Mouse (Mus musculus): ENCODE measurements around the gene Proca1.

The Proca1 gene

DNA sequence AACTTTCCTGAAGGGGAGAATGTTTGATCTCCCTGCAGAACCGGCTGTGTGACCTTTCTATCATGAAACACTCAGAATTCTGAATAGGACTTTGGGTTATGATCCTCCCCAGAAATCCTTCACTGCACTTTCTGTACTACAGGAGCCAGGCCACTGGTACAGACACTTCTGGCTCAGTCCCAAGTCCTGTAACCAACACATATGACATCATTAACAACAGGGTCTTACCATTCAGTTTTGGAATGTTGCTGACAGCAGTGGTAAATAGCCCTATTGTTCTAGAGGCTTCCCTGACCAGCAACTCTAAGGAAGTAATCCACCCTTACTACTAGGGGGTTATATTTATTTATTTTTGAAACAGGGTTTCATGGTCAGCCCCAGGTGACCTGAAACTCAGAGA, at the start of gene Proca1:
TSS of gene Proca1 (plus strand) at position 280 of the 400 bp plus-strand sequence.
- DNase-seq, result no peak

DNA sequence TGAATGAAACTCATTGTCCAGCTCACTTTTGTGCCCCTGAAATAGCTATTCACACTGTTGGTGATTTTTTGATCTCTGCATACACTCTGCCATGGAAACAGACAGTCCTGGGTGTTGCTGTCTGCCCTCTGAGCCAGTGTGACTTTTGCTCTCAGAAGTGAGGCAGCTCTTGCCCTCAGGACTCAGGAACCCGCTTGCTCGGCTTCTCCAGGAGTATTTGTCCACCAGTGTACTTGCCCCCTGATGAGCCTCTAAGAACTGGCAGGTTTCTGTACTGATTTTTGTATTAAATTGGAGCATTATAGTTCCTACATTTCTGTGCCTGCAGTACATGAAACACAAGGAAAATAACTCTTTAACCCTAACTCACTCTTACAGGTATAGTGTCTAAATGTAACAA, 49.7 kb upstream of the Proca1 start:
- DNase-seq, result no peak

DNA sequence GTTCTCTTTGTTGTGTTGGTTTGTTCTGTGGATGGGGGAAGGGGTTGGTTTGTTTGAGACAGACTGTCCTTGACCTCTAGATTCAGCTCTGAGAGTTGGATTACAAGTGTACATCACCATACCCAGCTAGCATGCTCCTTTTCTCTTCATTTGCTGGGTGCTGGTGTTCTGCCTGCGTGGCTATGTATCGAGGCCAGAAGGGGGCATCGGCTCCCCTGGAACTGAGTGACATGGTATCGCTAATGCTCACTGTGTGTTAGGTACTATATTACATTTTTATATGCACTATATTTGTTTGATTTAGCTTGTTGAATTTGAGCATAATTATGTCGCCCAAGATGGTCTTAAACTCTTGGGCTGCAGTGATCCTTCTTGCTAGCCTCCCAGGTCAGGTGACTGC, 47.0 kb upstream of the Proca1 start:
- DNase-seq, result no peak

DNA sequence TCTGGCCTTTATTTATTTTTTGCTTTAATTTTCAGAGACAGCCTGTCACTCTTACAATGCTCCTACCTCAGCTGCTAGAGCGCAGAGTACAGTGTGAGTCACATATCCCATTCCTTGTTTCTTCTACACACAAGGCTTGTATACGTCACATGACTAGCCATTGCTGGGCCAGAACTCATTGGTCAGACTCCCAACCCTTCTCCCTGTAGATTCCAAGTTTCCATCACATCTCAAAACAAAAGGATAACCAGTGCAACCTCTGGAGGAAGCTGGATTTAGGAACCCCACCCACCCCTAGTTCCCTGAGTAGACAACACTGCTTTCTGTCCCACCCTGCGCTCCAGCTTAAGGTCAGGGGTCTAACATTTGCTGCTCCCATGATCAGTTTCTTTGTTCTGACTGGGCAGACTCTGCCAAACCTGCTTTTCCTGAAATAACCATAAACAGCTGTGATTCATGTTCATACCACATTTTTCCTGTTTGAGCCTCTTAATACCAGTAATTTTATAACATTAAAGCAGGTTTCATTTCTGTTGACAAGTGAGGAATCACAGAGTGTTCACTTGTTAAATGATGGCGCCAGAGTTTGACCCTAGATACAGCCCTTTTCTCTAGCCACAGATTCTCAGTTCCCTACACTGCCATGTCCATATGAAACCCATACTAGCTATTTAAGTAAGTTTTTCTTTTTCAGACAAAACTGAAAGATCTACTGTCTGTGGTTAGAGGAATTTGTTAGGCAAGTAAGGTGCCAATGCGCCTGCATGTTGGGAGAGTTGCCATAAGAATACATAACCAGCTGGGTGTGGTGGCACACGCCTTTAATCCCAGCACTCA, 46.3 kb upstream of the Proca1 start:
- DNase-seq, result no peak

DNA sequence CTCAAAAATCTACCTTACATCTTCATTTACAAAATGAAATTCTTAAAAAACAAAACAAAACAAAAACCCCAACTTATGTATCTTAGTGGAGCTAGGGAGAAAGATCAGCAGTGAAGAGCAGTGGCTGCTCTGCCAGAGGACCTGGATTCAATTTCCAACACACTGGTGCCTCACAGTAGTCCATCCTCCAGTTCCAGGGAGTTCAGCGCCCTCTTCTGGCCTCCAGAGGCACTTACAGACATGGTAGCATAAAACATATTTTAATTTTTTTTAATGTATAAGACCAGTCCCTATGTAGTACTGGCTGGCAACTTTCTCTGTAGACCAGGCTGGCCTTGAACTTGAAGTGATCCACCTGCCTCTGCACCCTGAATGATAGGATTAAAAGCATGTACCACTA, 42.0 kb upstream of the Proca1 start:
- DNase-seq, result no peak

DNA sequence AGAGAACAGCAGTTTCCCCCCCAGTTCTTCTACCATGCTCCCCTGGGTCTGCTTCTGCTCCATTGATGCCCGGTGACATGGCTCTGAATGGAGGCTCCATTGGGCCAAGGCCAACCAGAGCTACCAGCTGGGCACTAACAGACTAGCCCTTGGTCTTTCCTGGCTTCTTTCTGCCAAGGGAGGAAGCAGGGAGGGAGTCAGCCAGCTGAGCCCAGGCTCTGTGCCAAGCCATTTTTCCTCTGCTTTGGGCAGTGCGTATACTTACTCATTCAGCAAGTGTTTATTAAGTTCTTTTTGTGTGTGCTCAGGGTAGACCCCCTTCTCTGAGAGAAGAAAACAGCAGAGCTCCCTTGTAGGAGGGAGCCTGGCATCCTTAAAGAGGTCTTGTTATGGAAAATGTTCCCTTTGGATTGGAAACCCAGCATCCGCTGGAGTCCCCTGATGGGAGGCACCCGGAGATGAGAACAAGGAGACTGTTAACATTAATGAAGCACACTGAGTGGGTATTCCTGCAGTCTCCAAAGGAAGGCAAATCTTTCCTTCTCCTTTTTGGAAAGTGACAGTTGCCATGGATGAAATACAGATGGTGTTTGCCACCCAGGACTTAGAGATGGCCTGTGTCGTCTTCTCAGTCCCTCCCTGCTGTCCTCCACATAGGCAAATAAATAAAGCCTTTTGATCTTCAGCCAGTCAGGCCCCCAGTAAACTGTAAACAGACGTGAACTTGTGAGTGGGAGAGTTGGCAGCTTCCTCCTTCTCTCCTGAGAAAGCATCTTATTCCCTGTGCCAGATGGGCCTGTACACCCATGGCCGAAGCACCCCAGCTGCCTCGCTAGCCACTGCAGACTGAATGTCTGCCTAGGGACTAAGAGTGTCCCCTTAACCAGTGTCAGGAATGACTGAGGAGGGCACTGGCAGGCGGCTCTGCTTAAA, 40.6 kb upstream of the Proca1 start:
- DNase-seq, result peak; percentile 77

DNA sequence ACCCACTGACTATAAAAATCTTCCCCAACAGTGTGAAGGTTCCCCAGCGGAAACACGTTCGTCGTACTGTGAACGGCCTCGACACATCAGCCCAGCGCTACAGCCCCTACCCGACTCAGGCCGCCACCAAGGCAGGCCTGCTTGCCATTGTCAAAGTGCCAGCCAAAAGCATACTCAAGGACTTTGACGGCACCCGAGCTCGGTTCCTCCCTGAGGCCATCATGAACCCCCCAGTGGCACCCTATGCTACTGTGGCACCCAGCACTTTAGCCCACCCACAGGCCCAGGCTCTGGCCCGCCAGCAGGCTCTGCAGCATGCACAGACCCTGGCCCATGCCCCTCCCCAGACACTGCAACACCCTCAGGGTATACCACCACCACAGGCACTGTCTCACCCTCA, 39.4 kb upstream of the Proca1 start:
- no peak for DNase-seq

DNA sequence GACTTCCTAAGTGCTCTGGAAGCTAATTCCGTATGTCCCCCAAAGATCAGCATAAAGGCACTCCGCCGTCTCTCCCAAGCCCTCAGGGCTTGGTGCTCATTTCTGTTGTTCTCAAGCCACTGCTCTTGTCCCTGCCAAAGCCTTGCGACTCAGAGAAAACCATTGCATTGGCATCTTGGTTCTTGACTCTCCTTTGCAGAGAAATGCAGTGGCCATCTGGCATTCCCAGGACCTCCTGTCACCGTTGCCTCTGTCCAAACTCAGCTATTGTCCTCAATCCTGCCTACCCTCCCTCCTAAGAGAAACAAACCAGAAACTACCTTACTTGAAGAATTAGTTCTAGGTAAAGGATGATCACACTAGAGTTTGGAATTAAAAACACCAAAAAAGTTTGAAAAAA, 37.5 kb upstream of the Proca1 start:
- no peak for DNase-seq

DNA sequence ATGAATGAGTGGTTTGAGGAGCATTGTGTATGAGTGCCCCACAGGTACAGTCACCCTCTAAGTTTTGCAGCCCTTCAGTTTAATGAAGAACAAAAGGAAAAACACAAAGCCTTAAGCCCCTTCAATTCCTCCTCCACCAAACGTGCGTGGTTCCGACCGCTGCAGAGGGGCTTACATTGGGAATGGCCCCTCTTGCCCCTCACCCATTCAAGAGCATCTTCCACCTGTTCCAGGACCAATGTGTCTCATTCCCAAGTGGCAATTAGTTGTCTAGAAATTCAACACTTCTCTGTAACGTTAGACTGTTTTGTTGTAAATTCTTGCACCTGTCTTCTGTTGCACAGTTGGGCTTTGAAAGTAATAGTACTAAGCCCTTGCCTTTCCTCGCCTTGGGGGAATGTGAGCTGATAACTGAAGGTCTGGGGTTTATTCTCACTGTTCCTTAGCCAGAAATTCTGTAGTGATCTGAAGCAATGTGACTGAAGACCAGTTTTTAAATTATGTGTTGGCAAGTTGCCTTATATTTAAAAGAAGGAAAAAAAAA, 37.0 kb upstream of the Proca1 start:
- DNase-seq, result no peak

DNA sequence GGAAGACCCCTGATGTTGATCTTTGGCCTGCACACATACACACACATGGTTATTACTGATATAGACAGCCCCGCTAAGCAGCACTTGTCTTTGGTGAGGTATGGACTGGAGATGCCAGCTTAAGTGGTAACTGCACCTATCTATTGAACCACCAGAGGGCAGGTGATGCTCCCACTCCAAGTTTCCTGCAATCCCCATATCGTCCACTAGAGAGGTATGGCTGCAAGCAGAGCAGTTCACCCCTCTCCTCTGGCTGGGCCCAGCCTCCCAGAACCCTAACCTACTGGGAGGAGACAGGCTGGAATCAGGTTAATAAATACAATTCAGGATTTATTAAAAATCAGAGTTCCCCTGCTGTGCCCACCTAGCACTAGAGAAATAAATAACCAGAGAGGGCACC, 34.1 kb upstream of the Proca1 start:
- DNase-seq, result peak; percentile 76

DNA sequence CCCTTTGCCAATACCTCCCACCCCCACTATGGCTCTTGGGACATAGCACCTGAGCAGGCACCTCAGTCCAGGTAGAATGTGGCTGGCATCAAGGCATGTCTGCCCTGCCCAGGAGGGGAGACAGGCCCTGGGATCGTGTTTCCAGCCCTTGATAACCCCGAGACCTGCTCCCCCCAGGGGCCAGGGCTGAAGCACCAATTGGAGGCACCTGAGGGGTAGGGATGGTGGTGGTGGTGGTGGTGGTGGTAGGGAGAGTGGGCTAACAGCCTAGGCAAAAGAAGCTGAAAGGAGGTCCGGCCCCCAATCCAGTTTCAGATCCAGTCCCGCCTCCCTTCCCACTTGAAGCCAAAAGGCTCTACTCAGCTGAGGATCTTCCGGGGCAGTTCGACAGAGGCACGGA, 33.6 kb upstream of the Proca1 start:
- no peak for DNase-seq

DNA sequence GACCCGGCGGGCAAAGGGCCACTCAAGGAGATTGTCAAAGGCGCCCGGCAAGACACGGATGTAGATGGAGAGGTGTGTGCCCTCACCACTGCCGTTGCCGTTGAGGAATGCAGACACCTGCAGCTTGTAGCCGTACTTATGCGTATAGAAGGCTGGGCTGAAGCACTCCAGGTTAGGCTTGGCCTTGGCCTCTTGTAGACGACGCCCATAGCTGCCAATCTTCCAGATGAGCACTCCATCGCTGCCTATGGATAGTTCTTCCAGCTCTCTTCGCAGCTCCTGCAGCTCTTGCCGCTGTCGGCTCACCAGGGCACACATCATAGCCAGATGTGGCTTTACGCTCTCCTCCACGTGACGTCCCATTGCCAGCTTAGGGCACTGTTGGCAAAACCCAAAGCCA, 33.0 kb upstream of the Proca1 start:
- no peak for DNase-seq

DNA sequence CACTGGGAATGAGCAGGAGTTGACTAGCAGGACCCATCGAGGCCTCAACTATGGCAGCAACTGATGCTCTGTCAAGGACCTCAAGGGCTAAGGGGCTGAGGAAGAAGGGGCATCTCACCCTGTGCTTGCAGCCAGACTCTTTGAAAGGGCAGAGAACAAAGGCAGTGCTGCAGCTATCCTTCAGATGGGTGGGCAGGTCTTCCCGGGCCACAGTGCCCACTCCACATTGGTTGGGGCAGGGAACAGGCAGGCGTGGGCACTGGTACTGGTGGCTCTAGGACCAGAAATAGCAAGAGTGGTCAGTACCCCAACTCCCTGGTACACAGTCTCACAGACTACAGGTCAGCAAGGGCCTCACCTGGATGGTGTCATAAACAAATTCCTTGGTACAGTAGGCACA, 32.5 kb upstream of the Proca1 start:
- no peak for DNase-seq

DNA sequence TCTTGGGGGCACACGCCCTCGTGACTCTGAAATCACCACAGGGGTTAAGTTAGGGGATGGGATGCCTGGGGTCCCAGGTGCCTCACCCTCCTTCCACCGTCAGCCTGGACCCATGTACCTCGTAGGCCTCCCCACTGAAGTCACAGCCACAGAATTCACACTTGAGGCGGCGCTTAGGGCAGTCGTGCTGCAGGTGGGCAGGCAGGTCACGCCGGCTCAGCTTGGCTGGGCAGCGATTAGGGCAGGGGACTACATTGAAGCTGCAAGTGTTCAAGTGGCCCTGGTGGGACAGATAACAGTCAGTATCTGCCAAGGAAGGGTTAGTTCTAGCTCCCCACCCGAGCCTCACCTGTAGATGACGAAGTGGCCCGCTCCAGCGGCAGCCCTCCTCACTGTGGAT, 32.0 kb upstream of the Proca1 start:
- DNase-seq, result no peak

DNA sequence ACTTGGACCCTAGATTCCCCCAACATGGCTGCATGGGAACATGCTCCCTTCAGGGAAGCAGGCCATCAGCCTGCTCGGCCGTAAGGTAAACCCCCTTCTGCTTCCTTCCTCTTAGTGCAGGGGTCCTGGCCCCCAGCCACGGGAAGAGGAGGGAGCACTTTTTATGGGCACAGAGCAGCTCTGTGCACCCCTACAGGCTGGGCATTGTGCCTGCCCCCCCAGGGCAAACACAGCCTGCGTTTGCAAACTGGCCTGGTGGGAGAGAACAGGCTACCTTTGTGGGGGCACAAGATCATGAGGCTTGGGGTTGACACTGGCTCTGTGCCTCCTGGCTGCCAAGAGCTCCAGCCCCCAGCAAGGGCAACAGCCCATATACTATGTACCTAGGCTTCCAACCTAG, 31.2 kb upstream of the Proca1 start:
- DNase-seq, result no peak

DNA sequence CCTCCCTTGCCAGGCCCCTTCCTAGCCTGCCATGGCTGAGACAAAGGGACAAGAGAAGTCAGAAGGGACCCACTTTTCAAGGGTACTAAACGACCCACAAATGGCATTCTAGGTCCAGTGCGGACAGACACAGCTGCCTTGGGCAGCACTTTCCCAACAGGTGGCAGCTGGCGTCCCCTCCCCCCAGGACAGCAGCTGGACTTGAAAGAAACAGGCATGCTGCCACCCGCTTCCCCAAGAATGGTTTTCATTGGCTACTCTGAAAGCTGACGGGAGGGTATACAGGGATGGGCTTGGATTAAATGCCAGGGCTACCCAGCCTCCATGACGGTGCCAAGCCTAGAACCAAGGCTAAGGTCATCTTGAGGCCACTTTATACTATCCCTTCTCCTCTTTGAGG, 30.7 kb upstream of the Proca1 start:
- no peak for DNase-seq

DNA sequence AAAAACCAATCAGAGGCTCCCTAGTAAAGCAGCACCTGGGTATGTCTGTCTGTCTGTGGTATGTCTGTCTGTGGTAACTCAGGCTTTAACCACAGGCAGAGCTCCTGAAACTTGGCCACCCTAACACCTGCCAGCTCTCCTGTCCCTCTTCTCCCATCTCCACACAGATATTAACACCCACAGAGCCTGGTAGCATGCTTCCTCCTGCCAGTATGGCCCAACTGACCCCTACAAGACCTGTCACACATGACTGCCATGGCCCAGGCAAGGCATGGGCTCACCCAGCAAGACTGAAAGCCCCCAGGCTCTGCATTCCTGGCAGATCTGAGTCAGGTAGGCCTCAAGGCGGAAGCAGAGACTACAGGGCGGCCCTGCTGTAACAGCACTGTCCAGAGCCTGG, 30.1 kb upstream of the Proca1 start:
- DNase-seq, result no peak

DNA sequence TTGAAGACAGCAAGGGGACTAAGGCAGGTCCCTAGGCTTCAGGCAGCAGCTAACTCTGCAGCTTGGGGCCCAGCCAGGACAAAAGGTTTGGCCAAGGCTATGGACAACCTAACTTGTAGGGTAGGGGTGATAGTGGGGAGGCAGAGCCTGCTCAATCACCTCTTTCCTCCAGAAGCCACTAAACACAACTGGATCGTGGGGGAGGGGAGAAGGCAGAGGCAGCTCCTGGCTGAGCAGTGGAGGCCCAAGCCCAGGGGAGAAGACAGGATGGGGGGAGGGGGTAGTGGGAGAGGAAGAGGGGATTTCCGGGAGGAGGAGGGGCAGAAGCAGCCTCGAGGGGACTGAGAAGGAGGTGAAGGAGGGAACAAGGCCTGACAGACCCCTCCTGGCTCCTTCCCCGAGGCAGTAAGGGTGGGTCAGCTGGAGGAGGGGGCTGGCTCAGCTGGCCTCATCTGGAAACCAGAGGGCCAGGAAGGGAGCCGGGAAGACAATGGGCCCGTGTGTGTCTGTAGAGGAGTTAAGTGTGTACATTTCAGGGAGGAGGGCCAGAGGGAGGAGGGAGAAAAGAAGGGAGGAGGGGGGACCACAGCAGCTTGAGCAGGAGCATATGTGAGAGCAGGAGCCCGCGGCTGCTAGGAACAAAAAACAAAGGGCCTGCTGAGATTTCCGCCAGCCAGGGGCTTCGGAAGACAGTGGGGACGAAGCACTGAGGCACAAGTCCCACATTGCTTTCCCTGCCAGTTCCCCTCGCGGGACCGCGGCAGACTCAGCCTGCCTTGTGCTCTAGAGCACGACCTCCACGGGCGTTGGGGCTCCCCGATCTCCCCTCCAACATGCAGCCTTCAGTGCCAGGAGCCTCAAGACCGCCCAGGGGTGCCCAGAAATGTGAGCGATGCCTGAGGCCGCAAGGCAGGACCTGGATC, 29.2 kb upstream of the Proca1 start:
- DNase-seq, result no peak

DNA sequence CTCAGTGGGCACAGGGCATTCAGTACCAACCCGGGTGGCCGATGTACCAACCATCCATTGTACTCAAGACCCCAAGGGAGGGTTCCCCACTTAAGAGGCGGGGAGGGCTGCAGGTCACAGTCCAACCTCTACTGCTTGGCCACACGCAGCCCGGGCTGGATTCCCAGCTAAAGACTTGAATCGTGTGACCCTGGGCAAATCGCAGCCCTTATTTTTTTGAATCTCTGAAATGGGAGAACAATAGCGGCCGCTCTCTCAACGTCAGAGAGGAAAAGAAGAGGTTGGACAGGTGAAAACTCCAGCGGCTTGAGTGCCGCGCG, 28.6 kb upstream of the Proca1 start:
- DNase-seq, result no peak

DNA sequence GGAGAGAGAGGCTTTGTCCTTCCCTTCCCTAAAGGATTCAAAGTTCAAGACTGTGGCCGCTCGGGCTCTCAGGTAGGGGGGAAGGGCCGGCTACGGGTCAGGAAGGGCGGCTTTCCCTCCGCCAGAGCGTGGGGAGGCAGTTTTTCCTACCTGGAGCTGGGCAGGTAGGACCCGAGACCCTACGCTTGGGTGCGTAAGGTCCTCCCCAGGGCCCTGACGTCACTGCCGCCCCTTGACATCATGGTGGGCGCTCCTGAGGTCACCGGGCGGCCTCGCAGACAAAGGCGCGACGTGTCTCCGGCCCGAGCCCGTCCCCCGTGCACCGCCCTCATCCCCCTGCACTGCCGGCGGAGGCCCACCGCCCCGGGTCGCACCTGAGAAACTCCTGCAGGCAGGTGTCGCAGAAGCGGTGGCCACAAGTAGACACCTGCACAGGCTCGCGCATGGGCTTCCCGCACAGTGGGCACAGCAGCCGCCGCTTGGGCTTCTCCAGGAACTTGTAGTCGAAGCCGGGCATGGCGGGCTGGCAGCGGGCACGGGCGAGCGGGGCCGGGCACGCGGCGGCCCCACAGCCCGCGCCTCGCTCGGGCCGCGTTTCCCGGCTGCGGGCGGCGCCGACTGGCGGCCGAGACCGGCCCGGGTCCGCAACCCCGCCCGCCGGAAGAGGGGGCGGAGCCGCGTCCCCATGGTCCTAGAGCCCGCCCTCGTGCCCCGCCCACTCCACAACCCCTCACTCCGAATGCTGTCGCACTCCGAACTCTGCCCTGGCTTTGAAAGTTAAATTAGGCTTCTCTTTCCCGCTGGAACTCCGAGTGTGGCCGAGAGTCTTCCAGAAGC, 28.1 kb upstream of the Proca1 start, which contains the start of gene Traf4:
TSS of gene Traf4 (minus strand) at position 666 of the 837 bp plus-strand sequence.
- DNase-seq, result peak; percentile 73

DNA sequence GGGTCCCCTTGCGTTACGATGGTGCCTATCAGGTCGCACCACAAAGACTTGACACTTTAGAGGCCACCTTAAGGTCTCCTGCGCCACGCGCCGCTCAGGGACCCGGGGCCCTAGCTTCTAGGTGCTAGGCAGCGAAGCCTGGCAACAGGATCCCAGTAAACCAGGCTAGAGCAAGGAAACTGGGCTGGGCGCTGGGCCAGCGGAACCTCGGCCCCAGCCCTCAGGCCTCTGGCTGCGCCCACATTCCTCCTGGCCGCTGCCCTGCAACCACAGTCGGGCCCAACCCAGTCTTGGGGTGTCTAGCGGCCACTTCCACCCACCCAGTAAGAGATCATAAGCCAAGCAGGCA, 27.5 kb upstream of the Proca1 start:
- peak; percentile 54 for DNase-seq

DNA sequence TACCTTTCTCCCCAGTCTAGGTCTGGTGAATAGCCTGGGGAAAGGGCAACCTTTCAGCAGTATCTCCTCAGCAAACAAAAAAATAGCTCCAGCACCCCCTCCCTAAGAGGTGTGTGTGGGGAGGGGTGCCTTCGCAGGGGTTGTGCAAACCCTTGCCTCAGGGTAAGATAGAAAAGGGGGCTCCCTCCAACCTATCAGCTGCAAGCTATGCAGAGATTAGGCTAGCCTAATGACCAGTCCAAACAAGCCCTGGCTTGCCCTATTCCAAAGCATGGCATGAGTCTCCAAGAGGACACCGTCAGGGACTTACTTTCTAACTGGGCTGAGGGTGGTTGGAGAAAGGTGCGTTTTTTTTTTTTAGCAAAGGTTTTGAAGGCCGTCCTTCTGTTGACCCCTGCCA, 27.0 kb upstream of the Proca1 start:
- DNase-seq, result no peak
